Mouse (Mus musculus) megakaryocyte-erythroid progenitor cell, adult 5-6 weeks (primary cell): Measurements from ENCODE around the gene Smc6. TPM values are rescaled to one million over a fixed set of nuclear protein-coding genes. Genes with fewer than 3 reads are reported as not detected.

Experiments used
- ATAC-seq: replicated peaks from 2 replicates; pipeline ENCODE4 v1.8.0; 2016; ENCODE audit warnings: mild to moderate bottlenecking, inconsistent platforms; ENCODE audit not compliant: severe bottlenecking, poor library complexity, low FRiP score, low TSS enrichment
- total RNA-seq, 2 experiments: library from RNA; stranded (forward) in 1 of 2; stranded (reverse) in 1 of 2; fragments of 200-1000, 215-1000 nt in 1 of 2; fragments of >200 nt in 1 of 2; fragmentation: Nextera tagmentation in 1 of 2; gene quantifications; 2 replicates each; pipeline ENCODE4 v1.2.3; 2014 to 2017

Gene Smc6
- total RNA-seq, 2 experiments from 2014 or later: 85.4 to 108 TPM

GRCm38 (mm10) chr12:11277207-11277606 lies 11.5 kb downstream of the Smc6 start:
- ATAC-seq: no peak

DNA sequence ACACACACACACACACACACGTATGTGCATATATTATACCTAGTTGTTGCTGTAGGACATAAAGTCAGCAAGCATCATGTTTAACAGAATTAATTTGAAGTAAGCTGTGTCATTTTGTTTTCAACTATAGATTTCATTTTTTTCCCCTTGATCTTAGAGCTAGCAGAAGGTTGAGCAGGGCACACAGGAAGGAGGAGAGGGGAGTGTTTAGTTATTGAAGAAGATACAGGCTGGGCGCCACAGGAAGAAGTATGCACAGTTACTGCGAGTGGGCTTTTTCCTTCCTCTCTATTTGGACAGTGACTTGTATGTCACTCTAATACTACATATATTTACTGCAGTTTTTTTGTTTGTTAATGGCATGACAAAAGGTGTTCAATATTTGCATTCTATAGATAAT lies 14.2 kb downstream of the Smc6 start:
- no peak for ATAC-seq

DNA sequence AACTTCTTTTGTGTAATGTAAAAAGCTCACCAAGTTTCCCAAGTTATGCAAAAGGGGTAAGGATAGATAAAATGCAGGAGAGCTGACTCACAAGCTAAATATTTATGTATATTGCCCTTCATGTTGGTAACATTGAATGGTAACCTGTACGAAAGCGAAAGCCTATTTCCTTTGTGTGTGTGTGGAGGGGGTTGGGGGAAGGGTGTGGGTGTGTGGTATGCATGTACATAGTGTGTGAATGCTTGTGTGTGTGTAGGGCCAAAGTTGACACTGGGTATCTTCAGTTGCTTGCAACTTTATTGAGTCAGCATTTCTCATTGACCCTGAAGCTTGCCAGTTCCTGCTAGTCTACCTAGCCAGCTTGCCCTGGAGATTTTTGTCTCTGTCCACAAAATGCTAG lies 15.9 kb downstream of the Smc6 start:
- no peak for ATAC-seq

DNA sequence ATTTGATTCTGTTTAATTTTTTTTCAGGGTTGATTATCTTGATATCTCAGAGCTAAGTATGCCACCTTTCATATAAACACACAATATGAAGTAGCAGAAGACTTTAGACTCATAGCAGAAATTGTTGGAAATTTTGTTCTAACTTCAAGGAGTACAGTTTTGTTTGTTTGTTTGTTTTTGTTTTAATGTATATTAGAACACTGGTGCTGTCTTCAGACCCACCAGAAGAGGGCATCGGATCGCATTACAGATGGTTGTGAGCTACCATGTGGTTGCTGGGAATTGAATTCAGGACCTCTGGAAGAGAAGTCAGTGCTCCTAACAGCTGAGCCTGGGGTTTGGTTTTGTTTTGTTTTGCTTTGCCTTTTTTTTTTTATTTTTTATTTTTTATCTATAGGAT lies 20.7 kb downstream of the Smc6 start:
- no peak for ATAC-seq

DNA sequence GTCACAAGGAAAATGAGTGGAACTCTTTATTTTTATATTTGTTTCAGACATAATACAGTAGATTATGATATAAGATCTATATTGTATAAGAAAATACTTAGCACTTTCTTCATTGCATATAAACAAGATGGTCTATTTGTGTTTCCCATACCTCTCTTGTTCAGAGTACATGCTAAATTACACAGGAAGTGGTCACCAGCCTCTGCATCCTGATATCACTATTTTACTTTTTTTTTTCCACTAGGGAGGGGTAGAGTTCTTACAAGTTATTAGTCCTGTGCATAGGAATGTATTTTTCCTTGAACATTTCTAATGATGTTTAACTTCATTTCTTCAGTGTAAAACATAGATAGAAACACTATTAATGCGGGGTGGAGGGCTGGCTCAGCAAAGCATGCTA lies 35.2 kb downstream of the Smc6 start:
- ATAC-seq: no peak

DNA sequence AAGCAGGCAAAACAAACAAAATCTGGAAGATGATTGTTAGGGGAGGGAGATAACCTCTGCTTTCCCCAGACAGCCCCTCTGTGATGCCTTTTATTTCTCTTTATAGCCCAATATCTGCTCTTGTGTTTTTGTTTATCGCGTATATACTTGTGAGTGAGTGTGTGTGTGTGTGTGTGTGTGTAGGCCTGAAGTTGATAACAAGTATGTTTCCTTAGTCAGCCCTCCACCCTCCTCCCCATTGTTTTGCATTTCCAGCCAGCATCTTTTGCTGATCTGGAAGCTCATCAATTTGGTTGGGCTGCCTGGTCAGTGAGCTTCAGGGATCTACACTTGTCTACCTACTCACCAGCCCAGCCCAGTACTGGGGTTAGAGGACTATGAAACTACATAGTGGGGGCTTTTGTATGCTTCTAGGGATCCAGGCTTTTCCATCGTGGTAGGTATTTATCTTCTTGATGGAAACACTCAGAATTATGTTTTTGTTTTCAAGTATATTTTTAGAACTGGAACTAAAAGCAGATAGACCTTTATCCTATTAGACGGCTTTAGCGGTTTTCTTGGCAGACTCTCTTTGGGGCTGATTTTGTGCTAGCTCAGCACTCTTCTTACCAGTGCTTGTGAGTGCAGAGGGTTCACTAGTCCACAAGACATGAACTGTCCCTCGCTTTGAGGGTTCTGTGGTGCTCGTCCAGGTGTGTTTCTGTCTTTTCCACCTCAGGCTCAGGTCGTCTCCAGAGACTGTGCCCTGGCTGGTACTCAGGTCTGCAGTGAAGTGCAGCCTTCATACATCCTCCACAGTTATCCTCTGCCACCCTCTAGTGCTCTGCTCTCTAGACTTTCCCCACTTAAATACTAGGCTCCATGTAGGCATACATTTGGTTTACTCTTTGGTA lies 41.3 kb downstream of the Smc6 start:
- ATAC-seq: no peak

- ATAC-seq: no peak
Measured at GRCm38 (mm10) chr12:11311106-11311505, 45.4 kb downstream of the Smc6 start.

GRCm38 (mm10) chr12:11313840-11314239 lies 48.2 kb downstream of the Smc6 start:
- ATAC-seq: no peak

DNA sequence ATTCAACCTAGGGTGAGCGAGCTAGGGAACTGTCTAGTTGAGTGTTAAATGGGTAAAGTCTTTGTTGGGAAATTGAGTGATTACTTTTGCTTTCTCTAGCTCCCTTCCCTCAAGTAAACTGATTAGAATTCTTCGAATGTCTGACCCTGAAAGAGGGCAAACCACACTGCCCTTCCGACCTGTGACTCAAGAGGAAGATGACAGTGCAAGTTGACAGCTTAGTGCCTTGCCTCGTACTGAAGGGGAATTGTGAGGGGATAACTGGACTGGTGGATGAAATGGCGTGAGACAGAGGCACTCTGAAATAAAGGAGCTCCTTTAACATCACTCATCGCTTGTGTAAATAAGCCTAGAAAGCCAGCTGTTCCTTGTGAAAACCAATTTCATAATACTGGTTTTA lies 52.0 kb downstream of the Smc6 start:
- ATAC-seq: no peak

DNA sequence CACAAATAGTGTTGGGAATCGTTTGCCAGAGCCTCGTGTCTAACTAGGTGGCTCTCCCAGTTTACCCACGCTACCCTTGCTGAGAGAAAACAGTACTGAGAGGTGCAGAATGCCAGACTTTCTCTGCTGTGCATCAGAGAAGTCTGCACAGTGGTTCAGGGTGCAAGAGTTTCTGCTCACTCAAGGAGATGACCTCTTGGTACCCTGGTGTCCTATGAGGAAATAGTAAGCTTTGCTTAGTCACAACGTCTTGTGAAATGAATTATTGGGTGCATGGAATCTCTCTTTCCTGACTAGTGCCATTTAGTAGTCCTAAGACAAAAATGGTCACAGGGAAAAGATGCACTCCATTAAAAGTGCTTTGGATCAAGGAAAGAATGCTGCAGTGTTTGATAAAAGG lies 58.8 kb downstream of the Smc6 start:
- no peak for ATAC-seq

GRCm38 (mm10) chr12:11326483-11326882 lies 60.8 kb downstream of the Smc6 start:
- no peak for ATAC-seq

DNA sequence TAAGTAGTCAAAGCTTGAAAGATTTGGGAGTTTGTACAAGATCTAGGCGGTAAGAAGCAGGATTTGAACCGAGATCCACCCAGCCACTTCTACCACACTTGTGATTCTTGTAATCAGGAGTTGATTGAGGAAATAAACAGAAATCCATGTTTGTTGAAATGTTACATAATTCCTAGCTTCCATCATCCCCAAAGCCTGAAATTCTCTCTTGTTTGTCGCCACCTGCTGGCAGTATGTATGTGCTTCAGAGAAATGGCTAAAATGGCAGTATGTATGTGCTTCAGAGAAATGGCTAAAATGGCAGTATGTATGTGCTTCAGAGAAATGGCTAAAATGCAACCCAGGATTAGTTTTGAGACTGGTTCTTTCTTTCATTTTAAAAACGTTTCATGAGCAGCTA lies 71.2 kb downstream of the Smc6 start:
- peak; percentile 73 for ATAC-seq

GRCm38 (mm10) chr12:11338251-11338650 lies 72.6 kb downstream of the Smc6 start:
- ATAC-seq: no peak

DNA sequence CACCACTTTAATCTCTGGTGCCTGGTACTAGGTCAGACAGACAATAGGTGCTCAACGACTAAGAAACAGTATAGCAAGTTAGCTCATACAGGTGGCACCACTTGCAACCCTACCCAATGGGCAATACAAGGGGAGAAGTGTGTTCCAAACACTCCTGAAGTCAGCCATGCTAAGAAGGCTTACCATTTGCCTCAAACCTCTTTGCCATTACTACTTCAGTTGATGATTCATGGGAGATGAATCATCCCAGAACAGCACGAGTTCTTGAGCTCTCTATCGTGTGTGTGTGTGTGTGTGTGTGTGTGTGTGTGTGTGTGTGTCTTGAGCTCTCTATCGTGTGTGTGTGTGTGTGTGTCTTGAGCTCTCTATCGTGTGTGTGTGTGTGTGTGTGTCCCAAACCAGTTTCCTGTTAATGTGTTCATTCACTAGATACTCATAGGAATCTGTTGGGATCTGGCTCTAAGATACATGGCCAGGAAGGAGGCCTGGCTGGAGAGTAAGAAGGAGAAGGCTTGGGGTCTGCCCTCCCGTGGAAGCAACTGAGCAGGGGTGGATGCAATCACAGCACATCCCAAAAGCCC lies 76.4 kb downstream of the Smc6 start:
- no peak for ATAC-seq

GRCm38 (mm10) chr12:11345963-11346362 lies 80.3 kb downstream of the Smc6 start:
- ATAC-seq: no peak

- ATAC-seq: no peak
Measured at GRCm38 (mm10) chr12:11348423-11348822, 82.7 kb downstream of the Smc6 start.

GRCm38 (mm10) chr12:11349870-11350269 lies 84.2 kb downstream of the Smc6 start:
- ATAC-seq: no peak

GRCm38 (mm10) chr12:11350895-11351294 lies 85.2 kb downstream of the Smc6 start:
- 0 out of 2 replicates have a peak, but pooled peaks have one; percentile 41 for ATAC-seq

DNA sequence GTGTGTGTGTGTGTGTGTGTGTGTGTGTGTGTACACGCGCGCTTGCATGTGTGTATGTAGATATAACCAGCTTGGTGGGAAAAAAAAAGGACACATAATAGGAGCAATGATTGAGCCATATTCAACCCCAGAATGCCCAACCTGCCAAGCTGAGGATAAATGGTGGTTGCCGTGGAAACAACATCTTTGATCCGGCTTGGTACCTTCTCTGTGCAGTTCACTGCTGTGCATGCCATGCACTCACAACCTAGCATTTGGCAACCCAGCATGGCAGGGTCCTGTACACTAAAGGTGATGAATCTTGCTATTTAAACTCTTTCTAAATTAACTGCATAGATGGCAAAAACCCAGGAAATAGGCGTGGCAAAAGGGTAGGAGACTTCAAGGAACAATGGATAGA lies 96.7 kb downstream of the Smc6 start:
- no peak for ATAC-seq

DNA sequence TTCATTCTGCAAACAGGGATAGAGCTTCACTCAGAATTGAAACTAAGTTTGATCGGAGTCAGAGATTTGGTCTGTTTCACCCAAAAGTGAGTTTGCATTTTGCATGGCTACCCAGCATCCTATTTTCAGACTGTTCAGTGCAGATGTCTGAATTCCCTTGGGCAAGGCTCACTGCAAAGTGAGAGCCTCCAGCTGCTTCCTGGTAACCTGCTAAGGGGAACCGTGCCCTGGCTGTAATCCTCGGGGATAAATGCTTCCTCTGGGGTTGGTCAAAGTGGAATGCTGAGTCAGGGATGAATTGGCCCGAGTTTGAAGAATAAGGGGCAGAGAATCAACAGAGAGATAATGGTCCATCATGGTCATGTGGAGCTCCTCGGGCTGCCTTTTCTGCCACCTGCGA lies 99.2 kb downstream of the Smc6 start:
- no peak for ATAC-seq

GRCm38 (mm10) chr12:11367099-11367765 lies 101.5 kb downstream of the Smc6 start:
- ATAC-seq: no peak
